Mouse (Mus musculus) embryonic facial prominence, embryonic 12.5 days (tissue): ENCODE measurements around the gene Dhx34. TPM values are rescaled to one million over a fixed set of nuclear protein-coding genes. Genes with fewer than 3 reads are reported as not detected.

Source experiments
- ATAC-seq: fragments of 200-750 bp; cut with Nextera tagmentation; 2 replicates; pipeline ENCODE4 v1.8.0; 2017; ENCODE audit not compliant: insufficient number of reproducible peaks, insufficient read depth, low FRiP score, low TSS enrichment
- H3K27ac ChIP-seq: fragments of 300-500 bp; sonication (generic); 2 replicates; pipeline ENCODE4 v1.5.1; 2016; ENCODE audit warnings: mild to moderate bottlenecking
- H3K27me3 ChIP-seq: fragments of 300-500 bp; sonication (generic); 2 replicates; pipeline ENCODE4 v1.6.1; 2016; ENCODE audit warnings: mild to moderate bottlenecking, moderate library complexity
- H3K36me3 ChIP-seq: fragments of 300-500 bp; sonication (generic); 2 replicates; pipeline ENCODE4 v1.6.1; 2016; ENCODE audit warnings: mild to moderate bottlenecking
- H3K4me1 ChIP-seq: fragments of 300-500 bp; sonication (generic); 2 replicates; pipeline ENCODE4 v1.6.1; 2016
- H3K4me2 ChIP-seq: fragments of 300-500 bp; sonication (generic); replicated peaks from 2 replicates; pipeline ENCODE4 v1.6.1; 2016; ENCODE audit warnings: mild to moderate bottlenecking, moderate library complexity
- H3K4me3 ChIP-seq: fragments of 300-500 bp; sonication (generic); 2 replicates; pipeline ENCODE4 v1.5.1; 2016; ENCODE audit warnings: mild to moderate bottlenecking
- H3K9ac ChIP-seq: fragments of 300-500 bp; sonication (generic); 2 replicates; pipeline ENCODE4 v1.6.1; 2016; ENCODE audit warnings: mild to moderate bottlenecking, moderate library complexity
- H3K9me3 ChIP-seq: fragments of 300-500 bp; sonication (generic); 2 replicates; pipeline ENCODE4 v1.6.1; 2016; ENCODE audit warnings: mild to moderate bottlenecking, moderate library complexity
- WGBS: fragments of 180-500 bp; shearing (Covaris S2); methylation state at CpG from one replicate; pipeline ENCODE4 v1.1.7; 2016; 5-methylcytosine and 5-hydroxymethylcytosine counted together
- polyA plus RNA-seq: library from polyadenylated mRNA; unstranded; fragments of >200 nt; fragmentation: Nextera tagmentation; extraction: Ambion mirVana; gene quantifications from 2 replicates; pipeline ENCODE4 v1.2.1, GENCODE M21; 2016

The Dhx34 gene
- polyA plus RNA-seq, 1 experiment from 2014 or later: 18.2 TPM

DNA sequence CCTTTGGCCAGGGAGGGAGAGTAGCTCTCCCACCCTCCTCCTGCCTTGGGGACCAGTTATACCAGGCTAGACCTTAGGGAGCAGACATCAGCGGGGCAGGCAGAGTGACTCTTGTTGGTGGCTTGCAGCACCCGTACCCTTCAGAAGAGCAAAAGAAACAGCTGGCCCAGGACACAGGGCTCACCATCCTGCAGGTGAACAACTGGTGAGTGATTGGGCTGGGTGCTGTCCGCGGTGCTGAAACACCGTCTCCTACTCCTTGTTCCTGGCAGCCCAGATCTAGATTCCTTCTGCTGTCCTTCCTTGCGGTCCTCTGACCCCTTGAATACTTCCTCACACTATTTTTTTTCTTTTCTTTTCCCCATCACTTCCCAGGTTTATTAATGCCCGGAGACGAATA lies 38.2 kb downstream of the Dhx34 start:
- ATAC-seq: no peak
- Histone ChIP-seq H3K27me3 (no peaks in the 10 kb centered on the region), H3K4me2 (no peak overlapping the region), H3K9ac (no peak overlapping the region), H3K9me3 (no peaks in the 10 kb centered on the region), H3K27ac (no peak overlapping the region), H3K4me3 (no peak overlapping the region), H3K4me1 (no peaks in the 10 kb centered on the region), H3K36me3 (peaks cover 19% of the 10 kb centered on the region)
- 24% methylated on average over 8 of the region's 8 CpGs for WGBS

DNA sequence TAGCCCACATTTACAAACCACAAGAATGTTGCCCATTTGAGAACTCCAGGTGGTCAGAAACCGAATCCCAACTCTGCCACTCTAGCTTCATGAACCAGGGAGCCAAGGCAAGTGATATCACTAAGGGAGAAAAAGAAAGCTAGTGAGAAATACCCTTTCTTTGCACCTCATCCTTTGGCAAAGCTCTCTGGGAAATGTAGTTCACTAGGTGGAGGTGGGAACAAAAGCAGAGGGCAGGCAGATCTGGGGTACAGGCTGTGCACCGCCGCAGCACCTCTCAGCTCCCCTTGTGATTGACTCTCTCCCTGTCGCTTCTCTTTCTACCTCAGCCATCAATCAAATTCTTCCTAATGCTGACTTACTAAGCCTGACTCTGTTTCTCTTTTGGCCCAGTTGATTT lies 43.7 kb downstream of the Dhx34 start:
- no peak overlapping the region for H3K9ac ChIP-seq
- peaks cover 13% of the 10 kb centered on the region for H3K4me1 ChIP-seq
- H3K27me3 ChIP-seq: peaks cover 5% of the 10 kb centered on the region; the same call in 1 of the 2 replicates
- H3K36me3 ChIP-seq: peaks cover 13% of the 10 kb centered on the region
- H3K9me3 ChIP-seq: no peaks in the 10 kb centered on the region
- WGBS: 75% methylated on average over 4 of the region's 4 CpGs
- H3K4me2 ChIP-seq: no peak overlapping the region
- no peak overlapping the region for H3K27ac ChIP-seq
- H3K4me3 ChIP-seq: no peak overlapping the region
- no peak for ATAC-seq

DNA sequence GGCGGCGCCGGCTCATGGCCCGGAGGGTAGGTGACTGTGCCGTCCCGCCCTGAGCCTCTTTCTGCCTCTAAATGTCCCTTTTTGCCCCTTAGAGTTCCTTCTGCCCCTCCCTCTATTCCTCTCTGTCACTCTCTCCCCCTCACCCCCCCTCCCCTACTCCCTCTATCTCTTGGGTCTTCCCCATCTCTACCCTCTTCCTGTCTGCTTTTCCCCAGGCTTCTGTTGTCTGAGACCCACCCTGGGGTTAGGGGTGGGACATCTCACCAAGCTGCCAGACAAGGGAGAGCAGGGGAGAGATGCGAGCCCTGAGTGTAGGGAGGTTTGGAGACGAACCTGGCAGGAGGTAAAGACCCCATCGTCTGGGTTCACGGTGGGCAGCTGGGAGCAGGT lies 46.3 kb downstream of the Dhx34 start:
- peaks cover 5% of the 10 kb centered on the region; the same call in 1 of the 2 replicates for H3K27me3 ChIP-seq
- H3K36me3 ChIP-seq: peaks cover 13% of the 10 kb centered on the region
- H3K27ac ChIP-seq: 0 out of 2 replicates have a peak overlapping the region, but pooled peaks have one; percentile 41
- no peaks in the 10 kb centered on the region for H3K9me3 ChIP-seq
- ATAC-seq: 0 out of 2 replicates have a peak, but pooled peaks have one; percentile 18
- peak overlapping the region; percentile 59 for H3K4me3 ChIP-seq
- peak overlapping the region; percentile 72 for H3K4me2 ChIP-seq
- peak overlapping the region; percentile 66 for H3K9ac ChIP-seq
- under 1% methylated on average over 10 of the region's 10 CpGs for WGBS
- peaks cover 13% of the 10 kb centered on the region for H3K4me1 ChIP-seq

DNA sequence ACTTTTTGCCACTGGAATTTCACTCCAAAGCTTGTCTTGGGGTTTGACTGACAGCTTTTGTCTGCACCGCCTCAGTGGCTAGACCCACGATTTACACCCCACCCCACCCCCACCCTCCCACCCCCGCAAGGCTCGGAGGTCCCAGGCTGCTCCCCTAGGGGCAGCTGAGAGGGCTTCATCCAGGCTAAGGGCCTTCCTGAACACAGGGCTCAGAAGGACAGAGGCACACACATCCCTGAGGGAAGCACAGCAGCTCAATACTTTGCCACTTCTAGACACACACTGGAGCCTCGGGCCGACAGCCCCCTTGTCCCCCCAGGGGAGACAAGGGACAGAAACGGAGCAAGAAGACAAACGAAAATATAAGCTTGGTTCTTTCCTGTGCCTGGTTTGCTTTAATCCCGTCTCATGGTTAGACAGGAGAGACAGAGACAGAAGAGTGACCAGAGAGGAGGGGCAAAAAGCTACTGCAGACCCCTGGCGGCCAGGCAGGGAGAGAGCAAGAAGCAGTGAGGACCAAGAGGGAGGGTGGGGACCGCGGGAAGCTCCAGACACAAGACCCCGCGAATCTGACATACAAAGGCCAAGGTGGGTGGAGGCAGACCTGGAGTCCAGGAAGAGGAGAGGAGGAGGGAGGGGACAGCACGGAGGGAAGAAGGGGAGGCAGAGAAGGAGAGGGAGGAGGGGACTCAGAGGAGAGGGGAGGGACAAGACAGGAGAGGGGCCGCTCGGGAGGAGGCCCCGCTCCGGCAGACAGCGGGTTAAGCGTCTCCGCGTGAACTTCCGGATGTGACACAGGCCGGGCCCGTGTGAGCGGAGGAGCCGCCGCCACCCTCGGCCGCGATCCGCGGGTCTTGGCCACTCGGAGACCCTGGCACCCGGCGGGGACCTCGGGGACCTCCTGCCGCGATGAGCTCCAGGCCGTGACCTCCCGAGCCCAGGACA lies 47.0 kb downstream of the Dhx34 start, which contains the start of gene Meis3:
TSS of gene Meis3 (plus strand) at position 494 of the 945 bp plus-strand sequence.
- no peaks in the 10 kb centered on the region for H3K9me3 ChIP-seq
- H3K9ac ChIP-seq: peak within 1 kb of the TSS; percentile 66
- peak; percentile 86 for ATAC-seq
- H3K27ac ChIP-seq: peak within 1 kb of the TSS; percentile 41
- peaks cover 5% of the 10 kb centered on the region; the same call in 1 of the 2 replicates for H3K27me3 ChIP-seq
- WGBS: under 1% methylated on average over 40 of the region's 42 CpGs
- peaks cover 13% of the 10 kb centered on the region for H3K4me1 ChIP-seq
- H3K36me3 ChIP-seq: peaks cover 12% of the 10 kb centered on the region
- peak within 1 kb of the TSS; percentile 59 for H3K4me3 ChIP-seq
- H3K4me2 ChIP-seq: peak within 1 kb of the TSS; percentile 72

DNA sequence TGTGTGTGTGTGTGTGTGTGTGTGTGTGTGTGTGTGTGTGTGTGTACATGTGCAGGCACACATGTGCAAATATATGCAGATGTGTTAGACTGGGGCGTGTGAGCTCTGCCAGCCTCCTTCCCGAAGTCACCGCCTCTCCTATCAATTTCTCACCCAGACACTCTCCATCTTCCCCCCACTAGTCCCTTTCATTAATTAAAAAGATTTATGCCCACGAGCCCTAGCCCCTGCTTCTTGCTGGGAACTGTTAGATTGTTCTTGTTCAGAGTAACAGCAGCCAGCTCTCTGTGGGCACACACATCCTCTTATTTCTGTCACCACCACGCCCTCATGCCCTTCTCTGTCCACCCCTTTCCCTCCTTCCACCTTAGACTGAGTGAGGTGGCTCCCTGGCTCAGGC lies 48.7 kb downstream of the Dhx34 start:
- no peak overlapping the region for H3K27ac ChIP-seq
- 54% methylated on average over 5 of the region's 5 CpGs for WGBS
- no peak overlapping the region for H3K4me3 ChIP-seq
- H3K27me3 ChIP-seq: peaks cover 5% of the 10 kb centered on the region; the same call in 1 of the 2 replicates
- 0 out of 2 replicates have a peak, but pooled peaks cover under 1% of the 10 kb centered on the region for H3K9me3 ChIP-seq
- peaks cover 13% of the 10 kb centered on the region for H3K4me1 ChIP-seq
- no peak for ATAC-seq
- H3K36me3 ChIP-seq: no peaks in the 10 kb centered on the region
- H3K4me2 ChIP-seq: no peak overlapping the region
- H3K9ac ChIP-seq: no peak overlapping the region

DNA sequence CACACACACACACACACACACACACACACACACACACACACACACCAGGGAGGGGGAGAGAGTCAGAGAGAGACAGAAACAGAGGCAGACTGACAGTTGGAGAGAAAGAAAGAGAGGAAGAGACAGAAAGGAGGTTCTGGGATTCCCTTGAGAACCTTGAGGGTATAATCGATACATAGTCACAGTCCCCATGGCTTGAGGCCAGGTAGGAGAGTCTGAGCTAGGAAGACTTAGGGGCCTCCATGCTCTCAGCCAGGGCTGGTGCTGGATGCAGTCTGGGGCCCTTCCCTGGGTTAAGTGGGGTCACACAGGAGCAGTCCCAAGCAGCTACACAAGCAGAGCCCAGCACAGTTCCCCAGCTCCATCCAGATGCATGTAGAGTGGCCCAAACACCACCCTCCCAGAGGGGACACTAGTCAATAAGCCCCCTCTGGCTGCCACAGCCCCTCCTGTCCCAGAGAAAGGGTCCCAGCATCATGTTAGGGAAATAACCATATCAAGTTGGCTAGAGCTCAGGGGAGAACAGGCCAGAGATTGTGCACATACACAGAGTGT lies 49.2 kb downstream of the Dhx34 start:
- no peaks in the 10 kb centered on the region for H3K36me3 ChIP-seq
- H3K4me1 ChIP-seq: peaks cover 13% of the 10 kb centered on the region
- H3K9ac ChIP-seq: 0 out of 2 replicates have a peak overlapping the region, but pooled peaks have one; percentile 27
- 0 out of 2 replicates have a peak overlapping the region, but pooled peaks have one; percentile 30 for H3K27ac ChIP-seq
- H3K27me3 ChIP-seq: peaks cover 5% of the 10 kb centered on the region; the same call in 1 of the 2 replicates
- H3K9me3 ChIP-seq: peaks cover 5% of the 10 kb centered on the region; the same call in 1 of the 2 replicates
- H3K4me3 ChIP-seq: no peak overlapping the region
- 50% methylated on average over 1 of the region's 1 CpGs for WGBS
- ATAC-seq: no peak
- H3K4me2 ChIP-seq: no peak overlapping the region

DNA sequence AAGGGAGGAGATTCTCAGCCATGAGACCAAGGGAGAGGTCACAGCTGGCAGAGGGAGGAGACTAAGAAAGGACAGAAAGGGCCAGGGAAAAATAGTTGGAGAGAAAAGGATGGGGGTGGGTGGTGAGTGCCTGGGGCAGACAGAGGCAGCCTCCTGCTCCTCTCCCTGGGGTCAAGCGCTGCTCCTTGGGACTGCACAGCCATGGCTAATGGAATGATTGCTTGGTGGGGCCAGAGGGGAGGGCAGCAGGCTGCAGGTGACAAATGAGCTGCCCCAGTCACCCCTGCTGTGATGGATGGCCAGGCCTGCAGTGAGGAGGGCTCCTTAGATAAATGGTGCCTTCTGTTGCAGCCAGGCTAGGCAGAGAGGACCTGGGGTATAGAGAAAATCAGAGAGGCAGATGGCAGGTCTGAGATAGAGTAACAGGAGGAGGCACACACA lies 49.7 kb downstream of the Dhx34 start:
- ATAC-seq: no peak

DNA sequence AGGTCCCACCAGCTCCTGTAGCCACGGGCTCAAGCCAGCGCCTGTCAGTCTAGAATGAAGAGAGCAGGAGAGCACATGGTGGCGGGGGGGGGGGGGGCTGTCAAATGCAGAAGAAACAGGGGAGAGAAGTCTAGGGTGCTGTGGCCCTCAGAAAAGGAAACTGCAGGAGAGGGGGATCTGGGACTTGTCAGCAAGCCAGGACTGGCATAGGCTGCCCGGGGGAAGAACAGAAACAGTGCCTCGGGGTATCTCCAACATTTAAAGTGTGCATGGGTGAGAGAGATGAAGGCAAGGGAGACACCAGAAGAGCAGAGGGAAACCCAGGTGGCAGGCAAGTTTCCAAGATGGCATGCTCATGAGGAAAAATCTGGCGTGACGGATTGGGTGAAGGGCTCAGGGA lies 59.8 kb downstream of the Dhx34 start:
- no peaks in the 10 kb centered on the region; the same call in 1 of the 2 replicates for H3K36me3 ChIP-seq
- no peak overlapping the region for H3K4me3 ChIP-seq
- no peak overlapping the region for H3K9ac ChIP-seq
- 81% methylated on average over 7 of the region's 7 CpGs for WGBS
- H3K9me3 ChIP-seq: no peaks in the 10 kb centered on the region
- no peak overlapping the region for H3K27ac ChIP-seq
- peaks cover 35% of the 10 kb centered on the region for H3K27me3 ChIP-seq
- no peak overlapping the region for H3K4me2 ChIP-seq
- no peak for ATAC-seq
- H3K4me1 ChIP-seq: no peaks in the 10 kb centered on the region

More for the DNA sequence above, 49.7 kb downstream of the Dhx34 start:
- peaks cover 8% of the 10 kb centered on the region; the same call in 1 of the 2 replicates for H3K9me3 ChIP-seq
- no peak overlapping the region for H3K4me2 ChIP-seq
- 0% methylated on average over 1 of the region's 1 CpGs for WGBS
- H3K4me1 ChIP-seq: peaks cover 13% of the 10 kb centered on the region
- H3K27ac ChIP-seq: 0 out of 2 replicates have a peak overlapping the region, but pooled peaks have one; percentile 30
- no peaks in the 10 kb centered on the region for H3K36me3 ChIP-seq
- no peak overlapping the region for H3K4me3 ChIP-seq
- H3K27me3 ChIP-seq: peaks cover 5% of the 10 kb centered on the region; the same call in 1 of the 2 replicates
- 0 out of 2 replicates have a peak overlapping the region, but pooled peaks have one; percentile 27 for H3K9ac ChIP-seq

DNA sequence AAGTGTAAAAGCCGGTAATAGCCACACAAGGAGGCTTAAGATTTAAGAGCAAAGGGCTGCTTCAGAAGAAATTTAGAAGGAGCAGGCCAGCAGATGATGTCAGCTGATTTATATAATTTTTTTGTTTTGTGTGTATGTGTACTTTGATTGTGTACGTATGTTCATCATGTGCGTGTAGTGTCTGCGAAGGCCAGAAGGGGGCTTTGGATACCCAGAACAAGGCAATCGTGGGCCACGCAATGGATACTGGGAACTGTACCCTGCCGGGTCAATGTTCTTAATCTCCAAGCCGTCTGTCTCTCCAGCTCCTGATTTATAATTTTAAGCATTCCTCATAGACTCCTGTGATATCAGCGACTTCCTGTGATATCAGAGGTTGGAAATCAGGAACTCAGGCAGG lies 60.5 kb downstream of the Dhx34 start:
- H3K9me3 ChIP-seq: no peaks in the 10 kb centered on the region
- no peaks in the 10 kb centered on the region; the same call in 1 of the 2 replicates for H3K36me3 ChIP-seq
- H3K9ac ChIP-seq: no peak overlapping the region
- H3K27ac ChIP-seq: no peak overlapping the region
- no peak for ATAC-seq
- H3K4me2 ChIP-seq: no peak overlapping the region
- WGBS: 89% methylated on average over 9 of the region's 9 CpGs
- no peaks in the 10 kb centered on the region for H3K4me1 ChIP-seq
- peaks cover 35% of the 10 kb centered on the region for H3K27me3 ChIP-seq
- no peak overlapping the region for H3K4me3 ChIP-seq

DNA sequence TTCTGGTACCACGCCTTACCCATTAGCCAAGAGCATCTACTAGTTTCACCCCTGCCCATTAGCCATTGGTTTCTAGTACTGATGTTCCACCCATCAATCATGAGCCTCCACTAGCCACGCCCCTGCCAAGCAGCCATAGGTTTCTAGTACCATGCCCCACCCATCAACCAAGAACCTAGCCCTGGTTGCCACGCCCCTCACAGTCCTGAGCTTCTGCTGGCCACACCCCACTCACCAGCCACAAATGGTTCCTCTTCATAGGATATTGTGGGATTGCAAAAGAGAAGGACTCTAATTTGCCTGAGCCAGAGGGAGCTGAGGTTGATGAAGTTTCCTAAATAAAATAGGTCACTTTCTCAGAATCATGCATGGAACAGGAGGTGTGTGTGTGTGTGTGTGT lies 61.1 kb downstream of the Dhx34 start:
- Histone ChIP-seq H3K9me3 (no peaks in the 10 kb centered on the region), H3K9ac (no peak overlapping the region), H3K4me2 (no peak overlapping the region), H3K4me1 (no peaks in the 10 kb centered on the region), H3K4me3 (no peak overlapping the region), H3K27ac (no peak overlapping the region), H3K27me3 (peaks cover 35% of the 10 kb centered on the region), H3K36me3 (no peaks in the 10 kb centered on the region; the same call in 1 of the 2 replicates)
- no peak for ATAC-seq
- 69% methylated on average over 3 of the region's 3 CpGs for WGBS

DNA sequence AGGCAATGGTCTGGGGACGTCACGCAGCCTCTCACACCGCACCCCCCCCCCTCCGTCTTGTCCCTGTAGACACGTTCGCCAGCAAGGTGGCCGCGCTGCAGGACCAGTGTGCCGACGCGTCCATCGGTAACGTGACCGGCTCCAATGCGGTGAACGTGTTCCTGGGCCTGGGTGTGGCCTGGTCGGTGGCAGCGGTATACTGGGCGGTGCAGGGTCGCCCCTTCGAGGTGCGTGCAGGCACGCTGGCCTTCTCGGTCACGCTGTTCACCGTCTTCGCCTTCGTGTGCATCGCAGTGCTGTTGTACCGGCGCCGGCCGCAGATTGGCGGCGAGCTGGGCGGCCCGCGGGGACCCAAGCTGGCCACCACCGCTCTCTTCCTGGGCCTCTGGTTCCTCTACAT lies 63.1 kb downstream of the Dhx34 start:
- H3K27me3 ChIP-seq: peaks cover 35% of the 10 kb centered on the region
- H3K9me3 ChIP-seq: no peaks in the 10 kb centered on the region
- H3K4me1 ChIP-seq: no peaks in the 10 kb centered on the region
- H3K36me3 ChIP-seq: no peaks in the 10 kb centered on the region; the same call in 1 of the 2 replicates
- no peak overlapping the region for H3K27ac ChIP-seq
- 10% methylated on average over 39 of the region's 39 CpGs for WGBS
- peak overlapping the region; percentile 8; the same call in 1 of the 2 replicates for H3K4me3 ChIP-seq
- H3K4me2 ChIP-seq: peak overlapping the region; percentile 23
- no peak for ATAC-seq
- H3K9ac ChIP-seq: no peak overlapping the region
